Mouse (Mus musculus) gastrocnemius, postnatal 25 days (tissue): ENCODE data around the gene Lbhd2. TPM values are rescaled to one million over a fixed set of nuclear protein-coding genes. Genes with fewer than 3 reads are reported as not detected.
A peak's percentile ranks its signal among the peaks of the same experiment; 100 is the strongest.

Source experiments
- DNase-seq: peaks from one replicate; pipeline ENCODE4 v3.0.0; 2022
- total RNA-seq, 2 experiments: library from RNA; stranded (reverse); gene quantifications; 1 replicate in 1 of 2; 2 replicates in 1 of 2; pipeline ENCODE4 v1.2.3; 2021

The Lbhd2 gene
- total RNA-seq, 2 experiments from 2014 or later: not detected

- DNase-seq: no peak
Measured at GRCm38 (mm10) chr12:111404880-111405279, 1.7 kb upstream of the Lbhd2 start.

- no peak for DNase-seq
Measured at GRCm38 (mm10) chr12:111409583-111409982, 3.0 kb downstream of the Lbhd2 start.

GRCm38 (mm10) chr12:111411631-111412355 is 5.2 kb downstream of the Lbhd2 start:
- DNase-seq: no peak

GRCm38 (mm10) chr12:111412581-111413284 is 6.1 kb downstream of the Lbhd2 start:
- DNase-seq: no peak

- DNase-seq: peak; percentile 85
Measured at GRCm38 (mm10) chr12:111413300-111413699, 6.7 kb downstream of the Lbhd2 start.

- DNase-seq: no peak
Measured at GRCm38 (mm10) chr12:111416921-111417779, 10.5 kb downstream of the Lbhd2 start, which contains the start of gene Exoc3l4. Gene Exoc3l4 (plus strand): TSS chr12:111417017.

GRCm38 (mm10) chr12:111419918-111420317 is 13.3 kb downstream of the Lbhd2 start:
- DNase-seq: no peak

- no peak for DNase-seq
Measured at GRCm38 (mm10) chr12:111420946-111421709, 14.5 kb downstream of the Lbhd2 start.

- no peak for DNase-seq
Measured at GRCm38 (mm10) chr12:111422852-111423251, 16.2 kb downstream of the Lbhd2 start.

- no peak for DNase-seq
Measured at GRCm38 (mm10) chr12:111423570-111424129, 17.0 kb downstream of the Lbhd2 start.

- DNase-seq: no peak
Measured at GRCm38 (mm10) chr12:111424547-111424946, 17.9 kb downstream of the Lbhd2 start.

- peak; percentile 75 for DNase-seq
Measured at GRCm38 (mm10) chr12:111425258-111425657, 18.6 kb downstream of the Lbhd2 start.

GRCm38 (mm10) chr12:111425789-111426460 is 19.3 kb downstream of the Lbhd2 start:
- DNase-seq: peak; percentile 83

GRCm38 (mm10) chr12:111427438-111428113 is 21.0 kb downstream of the Lbhd2 start:
- DNase-seq: no peak

- DNase-seq: no peak
Measured at GRCm38 (mm10) chr12:111428364-111428763, 21.8 kb downstream of the Lbhd2 start.

GRCm38 (mm10) chr12:111428961-111429911 is 22.6 kb downstream of the Lbhd2 start:
- peak; percentile 60 for DNase-seq

GRCm38 (mm10) chr12:111430049-111430867 is 23.6 kb downstream of the Lbhd2 start:
- peak; percentile 53 for DNase-seq
